Mouse (Mus musculus): ENCODE measurements around the gene Apbb1ip.

- TF ChIP-seq CTCF (IDR thresholded peaks at IDR 0.05; ENCODE audit: extremely low read depth, insufficient read depth, insufficient read length, insufficient replicate concordance) (no peak), POLR2A (IDR thresholded peaks at IDR 0.05; ENCODE audit: low read depth, low read length) (no peak)
These were observed 88.3 kb downstream of the Apbb1ip start for GRCm38 (mm10) chr2:22862194-22862593.
